Mouse (Mus musculus) embryonic facial prominence, embryonic 11.5 days (tissue): ENCODE measurements around the gene Ubtd1. TPM values are rescaled to one million over a fixed set of nuclear protein-coding genes. Genes with fewer than 3 reads are reported as not detected.

Experiments
- ATAC-seq: fragments of 200-750 bp; cut with Nextera tagmentation; replicated peaks from 2 replicates; pipeline ENCODE4 v1.8.0; 2017; ENCODE audit warnings: low read depth; ENCODE audit not compliant: insufficient number of reproducible peaks, low FRiP score, low TSS enrichment
- DNase-seq: peaks from one replicate; pipeline ENCODE4 v3.0.0-alpha.2; 2015; ENCODE audit warnings: low spot score
- H3K27ac ChIP-seq: fragments of 300-500 bp; sonication (generic); replicated peaks from 2 replicates; pipeline ENCODE4 v1.5.1; 2014; ENCODE audit warnings: mild to moderate bottlenecking, low read depth, low read length, control low read depth
- H3K27me3 ChIP-seq: fragments of 300-500 bp; sonication (generic); 2 replicates; pipeline ENCODE4 v1.6.1; 2014; ENCODE audit warnings: mild to moderate bottlenecking, low read length, moderate library complexity, mixed read lengths; ENCODE audit not compliant: control insufficient read depth, insufficient read depth
- H3K36me3 ChIP-seq: fragments of 300-500 bp; sonication (generic); replicated peaks from 2 replicates; pipeline ENCODE4 v1.6.1; 2014; ENCODE audit warnings: low read depth, mild to moderate bottlenecking, low read length, moderate library complexity, mixed read lengths; ENCODE audit not compliant: control insufficient read depth, insufficient read depth
- H3K4me1 ChIP-seq: fragments of 300-500 bp; sonication (generic); 2 replicates; pipeline ENCODE4 v1.6.1; 2014; ENCODE audit warnings: low read length, mixed read lengths; ENCODE audit not compliant: control insufficient read depth, insufficient read depth
- H3K4me2 ChIP-seq: fragments of 300-500 bp; sonication (generic); 2 replicates; pipeline ENCODE4 v1.6.1; 2014; ENCODE audit warnings: low read depth, mild to moderate bottlenecking, control low read depth, low read length, moderate library complexity
- H3K4me3 ChIP-seq: fragments of 300-500 bp; sonication (generic); 2 replicates; pipeline ENCODE4 v1.5.1; 2014; ENCODE audit warnings: low read depth, low read length, control low read depth
- H3K9ac ChIP-seq: fragments of 300-500 bp; sonication (generic); replicated peaks from 2 replicates; pipeline ENCODE4 v1.6.1; 2014; ENCODE audit warnings: mild to moderate bottlenecking, control low read depth, low read length
- H3K9me3 ChIP-seq: fragments of 300-500 bp; sonication (generic); replicated peaks from 2 replicates; pipeline ENCODE4 v1.6.1; 2016; ENCODE audit warnings: mild to moderate bottlenecking, low read length, inconsistent platforms, mixed read lengths; ENCODE audit not compliant: control insufficient read depth
- WGBS: fragments of 180-500 bp; shearing (Covaris S2); extraction: QIAGEN DNeasy Blood & Tissue Kit; methylation state at CpG from one replicate; pipeline ENCODE4 v1.1.7; 2014; 5-methylcytosine and 5-hydroxymethylcytosine counted together
- polyA plus RNA-seq: library from polyadenylated mRNA; unstranded; fragments of >200 nt; fragmentation: Nextera tagmentation; extraction: Ambion mirVana; gene quantifications from 2 replicates; pipeline ENCODE4 v1.2.1, GENCODE M21; 2014

Gene Ubtd1
- polyA plus RNA-seq, 1 experiment from 2014 or later: 7.1 TPM

GRCm38 (mm10) chr19:42058426-42058825 lies 76.9 kb downstream of the Ubtd1 start:
- Histone ChIP-seq H3K4me3 (no peak overlapping the region), H3K36me3 (no peaks in the 10 kb centered on the region), H3K27me3 (no peaks in the 10 kb centered on the region), H3K9me3 (no peaks in the 10 kb centered on the region), H3K4me2 (no peak overlapping the region), H3K4me1 (no peaks in the 10 kb centered on the region), H3K9ac (no peak overlapping the region), H3K27ac (no peak overlapping the region)
- ATAC-seq (no peak), DNase-seq (no peak)
- 73% methylated on average over 7 of the region's 7 CpGs for WGBS

DNA sequence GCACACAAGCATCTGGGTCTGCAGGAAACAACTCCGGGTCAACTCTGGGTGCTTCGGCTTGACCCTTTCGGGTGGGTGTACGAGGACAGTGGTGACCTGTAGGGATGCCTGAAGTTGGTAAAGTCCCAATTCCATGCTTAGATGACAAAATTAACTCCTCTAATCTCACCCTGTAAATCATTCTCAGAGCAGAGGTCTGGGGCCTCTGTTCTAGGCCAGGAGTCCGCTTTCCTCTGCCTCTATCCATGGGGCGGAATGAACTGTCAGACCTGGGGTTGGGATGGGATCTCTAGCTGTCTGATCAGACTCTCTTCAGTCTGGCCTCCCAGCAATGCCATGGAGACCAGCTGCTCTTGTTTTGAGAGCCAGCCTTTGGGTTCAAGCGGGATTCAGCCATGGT lies 79.9 kb downstream of the Ubtd1 start:
- Histone ChIP-seq H3K4me3 (no peak overlapping the region), H3K36me3 (no peaks in the 10 kb centered on the region), H3K4me2 (no peak overlapping the region), H3K9me3 (no peaks in the 10 kb centered on the region), H3K9ac (no peak overlapping the region), H3K27me3 (no peaks in the 10 kb centered on the region), H3K4me1 (no peaks in the 10 kb centered on the region), H3K27ac (no peak overlapping the region)
- 90% methylated on average over 7 of the region's 7 CpGs for WGBS
- DNase-seq: no peak
- ATAC-seq: no peak

DNA sequence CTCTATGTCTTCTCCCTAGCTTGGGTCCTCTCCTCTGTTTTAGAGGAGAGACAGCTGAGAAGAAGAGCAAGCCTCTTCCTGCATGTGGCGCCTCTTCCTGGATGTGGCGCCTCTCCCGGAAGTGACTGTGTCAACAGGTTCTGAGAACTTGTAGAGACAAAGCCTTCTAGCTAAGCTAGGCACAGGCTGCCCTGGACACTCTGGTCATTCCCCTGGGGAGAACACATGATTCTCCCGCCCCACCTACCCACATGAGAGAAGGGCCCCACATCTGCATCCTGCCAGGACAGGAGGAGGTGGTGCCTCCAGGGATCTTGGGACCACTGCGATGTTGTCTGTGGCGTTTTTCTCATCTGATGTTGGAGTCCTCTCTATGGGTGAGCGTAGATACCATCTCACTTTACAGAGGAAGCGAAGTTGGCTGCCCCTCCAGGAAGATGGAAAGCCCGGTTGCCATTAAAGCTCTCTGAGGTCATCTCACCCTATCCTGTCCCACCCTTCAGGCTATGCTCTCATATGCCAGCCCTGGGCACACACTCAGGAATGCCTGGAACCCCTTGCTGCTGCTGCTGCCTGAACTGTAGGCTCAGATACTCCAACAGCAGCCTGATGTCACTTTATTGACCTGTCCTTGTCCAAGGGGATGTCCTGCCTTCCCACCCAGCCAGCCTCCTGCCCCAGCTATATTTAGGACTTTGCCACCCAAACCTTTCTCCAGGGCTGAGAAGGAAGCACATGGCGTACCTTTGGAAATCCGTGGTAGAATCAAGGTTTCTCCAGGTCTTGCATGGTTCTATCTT lies 87.1 kb downstream of the Ubtd1 start:
- Histone ChIP-seq H3K27me3 (no peaks in the 10 kb centered on the region), H3K27ac (no peak overlapping the region), H3K9ac (no peak overlapping the region), H3K36me3 (no peaks in the 10 kb centered on the region), H3K4me2 (no peak overlapping the region), H3K4me1 (no peaks in the 10 kb centered on the region), H3K4me3 (no peak overlapping the region), H3K9me3 (no peaks in the 10 kb centered on the region)
- WGBS: 80% methylated on average over 11 of the region's 11 CpGs
- DNase-seq (no peak), ATAC-seq (no peak)

DNA sequence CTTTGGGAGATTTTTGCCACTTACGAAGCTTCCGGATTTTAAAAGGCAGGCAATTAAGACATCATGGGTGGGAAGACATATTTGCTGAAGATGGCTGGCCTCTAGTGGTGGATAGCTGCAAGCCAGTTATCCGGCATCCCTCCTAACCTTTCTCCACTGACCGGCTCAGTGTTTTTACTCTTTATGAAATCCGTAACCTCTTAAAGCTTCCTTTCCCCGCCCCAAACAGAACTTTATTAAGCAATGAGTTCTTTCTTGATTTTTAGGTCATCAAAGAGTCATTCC lies 87.6 kb downstream of the Ubtd1 start:
- Histone ChIP-seq H3K27me3 (no peaks in the 10 kb centered on the region), H3K4me3 (no peak overlapping the region), H3K9ac (no peak overlapping the region), H3K27ac (no peak overlapping the region), H3K4me2 (no peak overlapping the region), H3K9me3 (no peaks in the 10 kb centered on the region), H3K36me3 (no peaks in the 10 kb centered on the region), H3K4me1 (no peaks in the 10 kb centered on the region)
- no peak for DNase-seq
- ATAC-seq: no peak
- WGBS: 60% methylated on average over 6 of the region's 6 CpGs

GRCm38 (mm10) chr19:42071221-42071620 lies 89.7 kb downstream of the Ubtd1 start:
- H3K4me1 ChIP-seq: no peaks in the 10 kb centered on the region
- H3K4me2 ChIP-seq: no peak overlapping the region
- no peak overlapping the region for H3K27ac ChIP-seq
- ATAC-seq (no peak), DNase-seq (no peak)
- 77% methylated on average over 7 of the region's 7 CpGs for WGBS
- no peak overlapping the region for H3K9ac ChIP-seq
- H3K36me3 ChIP-seq: no peaks in the 10 kb centered on the region
- H3K9me3 ChIP-seq: no peaks in the 10 kb centered on the region
- H3K4me3 ChIP-seq: no peak overlapping the region
- no peaks in the 10 kb centered on the region for H3K27me3 ChIP-seq

GRCm38 (mm10) chr19:42071886-42072608 lies 90.5 kb downstream of the Ubtd1 start:
- Histone ChIP-seq H3K4me2 (no peak overlapping the region), H3K4me1 (no peaks in the 10 kb centered on the region), H3K36me3 (no peaks in the 10 kb centered on the region), H3K9me3 (no peaks in the 10 kb centered on the region), H3K9ac (no peak overlapping the region), H3K27me3 (no peaks in the 10 kb centered on the region), H3K27ac (no peak overlapping the region), H3K4me3 (no peak overlapping the region)
- no peak for DNase-seq
- 83% methylated on average over 15 of the region's 15 CpGs for WGBS
- ATAC-seq: no peak

DNA sequence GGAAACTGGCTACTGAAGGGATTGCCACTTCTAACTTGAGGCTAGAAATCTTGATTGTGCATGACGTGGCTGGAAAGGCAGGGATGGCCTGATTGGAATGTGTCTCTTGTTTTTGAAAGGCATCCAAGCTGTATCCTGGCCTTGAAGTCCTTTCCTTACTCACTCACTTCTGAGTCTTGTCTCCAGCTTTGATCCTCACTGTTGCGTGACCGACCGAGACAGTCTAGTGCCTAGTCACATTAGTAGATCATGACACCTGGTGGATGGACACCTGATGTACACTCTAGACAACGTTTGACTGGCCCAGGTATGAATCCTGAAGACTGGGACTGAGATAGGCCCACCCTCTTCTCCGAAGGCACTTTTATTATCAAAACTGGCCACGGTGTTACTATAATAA lies 91.2 kb downstream of the Ubtd1 start:
- no peak overlapping the region for H3K4me2 ChIP-seq
- no peaks in the 10 kb centered on the region for H3K9me3 ChIP-seq
- 85% methylated on average over 7 of the region's 7 CpGs for WGBS
- ATAC-seq: no peak
- DNase-seq: peak; percentile 3
- H3K4me1 ChIP-seq: no peaks in the 10 kb centered on the region
- no peaks in the 10 kb centered on the region for H3K27me3 ChIP-seq
- no peak overlapping the region for H3K27ac ChIP-seq
- no peak overlapping the region for H3K9ac ChIP-seq
- no peak overlapping the region for H3K4me3 ChIP-seq
- no peaks in the 10 kb centered on the region for H3K36me3 ChIP-seq

- DNase-seq: no peak
- H3K9me3 ChIP-seq: no peaks in the 10 kb centered on the region
- no peak overlapping the region for H3K27ac ChIP-seq
- no peak for ATAC-seq
- no peaks in the 10 kb centered on the region for H3K36me3 ChIP-seq
- H3K27me3 ChIP-seq: no peaks in the 10 kb centered on the region
- no peak overlapping the region for H3K9ac ChIP-seq
- H3K4me1 ChIP-seq: no peaks in the 10 kb centered on the region
- H3K4me2 ChIP-seq: no peak overlapping the region
- 71% methylated on average over 2 of the region's 2 CpGs for WGBS
- H3K4me3 ChIP-seq: no peak overlapping the region
These were observed 93.5 kb downstream of the Ubtd1 start for GRCm38 (mm10) chr19:42075051-42075450.
